In genomic region chr14:100283411-100284118, GRCm38 (mm10) we compare ENCODE assay signal across 8 mouse cellular contexts. TPM values are rescaled to one million over a fixed set of nuclear protein-coding genes. Genes with fewer than 3 reads are reported as not detected.
DNase-seq lines count a peak whose midpoint lies in the region; ATAC-seq lines count a peak whose summit lies in the region.

No protein-coding gene starts in this region.

- no peaks in the 10 kb centered on the region for H3K27me3 ChIP-seq in heart, embryonic 14.5 days (ENCODE audit: control insufficient read depth, insufficient read depth, low read length)
- peaks cover 25% of the 10 kb centered on the region for H3K27me3 ChIP-seq in midbrain, embryonic 10.5 days (ENCODE audit: low read depth, poor library complexity, severe bottlenecking)
- H3K27me3 ChIP-seq in stomach, embryonic 16.5 days (ENCODE audit: control insufficient read depth, insufficient read depth, low read length): no peaks in the 10 kb centered on the region

- H3K36me3 ChIP-seq in heart, embryonic 14.5 days (ENCODE audit: control insufficient read depth, insufficient read depth, low read length): no peaks in the 10 kb centered on the region
- H3K36me3 ChIP-seq in midbrain, embryonic 10.5 days: peaks cover 9% of the 10 kb centered on the region
- H3K36me3 ChIP-seq in stomach, embryonic 16.5 days (ENCODE audit: control insufficient read depth, insufficient read depth, low read length): no peaks in the 10 kb centered on the region

- H3K9ac ChIP-seq in heart, embryonic 14.5 days (ENCODE audit: low read length): peak overlapping the region; percentile 67
- peak overlapping the region; percentile 69 for H3K9ac ChIP-seq in stomach, embryonic 16.5 days (ENCODE audit: low read length)

- DNase-seq in thymus, postnatal 4 days: peak; percentile 6
- no peak for DNase-seq in thymus, postnatal 36 days
- DNase-seq in embryo, embryonic 9.5 days (ENCODE audit: extremely low spot score): peak; percentile 67
- peak; percentile 51 for DNase-seq in kidney, postnatal 10 days
- DNase-seq in midbrain, embryonic 10.5 days (ENCODE audit: low spot score): peak; percentile 66
- DNase-seq in thymus, postnatal 10 days (ENCODE audit: low spot score in 2 of 2): no peak

- 0 out of 2 replicates have a peak, but pooled peaks cover 3% of the 10 kb centered on the region for H3K9me3 ChIP-seq in heart, embryonic 14.5 days (ENCODE audit: control insufficient read depth, low read length)
- peaks cover 7% of the 10 kb centered on the region for H3K9me3 ChIP-seq in midbrain, embryonic 10.5 days (replicated peaks)
- H3K9me3 ChIP-seq in stomach, embryonic 16.5 days (replicated peaks; ENCODE audit: control insufficient read depth, low read length): 0 out of 2 replicates have a peak, but pooled peaks cover 3% of the 10 kb centered on the region

- peak overlapping the region; percentile 66 to 77 for H3K4me3 ChIP-seq in heart, embryonic 14.5 days (ENCODE audit: control insufficient read depth in 1 of 2, insufficient read depth in 1 of 2, low read depth in 1 of 2, low read length in 2 of 2)
- peak overlapping the region; percentile 71 for H3K4me3 ChIP-seq in midbrain, embryonic 10.5 days
- peak overlapping the region; percentile 53 for H3K4me3 ChIP-seq in stomach, embryonic 16.5 days (replicated peaks; ENCODE audit: low read length)

- peak overlapping the region in 1 of 2 experiments; percentile 77; a peak in 1 of 4 replicates for H3K27ac ChIP-seq in heart, embryonic 14.5 days (replicated peaks in 1 of 2; ENCODE audit: control insufficient read depth in 1 of 2, insufficient read depth in 1 of 2, low read depth in 2 of 2, low read length in 2 of 2)
- peak overlapping the region; percentile 96 for H3K27ac ChIP-seq in midbrain, embryonic 10.5 days (replicated peaks)
- peak overlapping the region; percentile 91 for H3K27ac ChIP-seq in stomach, embryonic 16.5 days (ENCODE audit: low read length)

- H3K4me2 ChIP-seq in heart, embryonic 14.5 days (ENCODE audit: low read length): peak overlapping the region; percentile 96
- H3K4me2 ChIP-seq in stomach, embryonic 16.5 days (ENCODE audit: low read depth, low read length): peak overlapping the region; percentile 98

- WGBS in heart, embryonic 14.5 days: 1% methylated on average over 27 of the region's 27 CpGs
- under 1% methylated on average over 27 of the region's 27 CpGs for WGBS in midbrain, embryonic 10.5 days
- WGBS in stomach, embryonic 16.5 days: under 1% methylated on average over 27 of the region's 27 CpGs

- peaks cover 3 to 17% of the 10 kb centered on the region in 2 experiments; a peak in 3 of 4 replicates for H3K4me1 ChIP-seq in heart, embryonic 14.5 days (ENCODE audit: control insufficient read depth in 2 of 2, insufficient read depth in 2 of 2, low read length in 2 of 2)
- peaks cover 42% of the 10 kb centered on the region for H3K4me1 ChIP-seq in midbrain, embryonic 10.5 days
- H3K4me1 ChIP-seq in stomach, embryonic 16.5 days (ENCODE audit: control insufficient read depth, insufficient read depth, low read length): peaks cover 30% of the 10 kb centered on the region

- ATAC-seq in heart, embryonic 14.5 days (ENCODE audit: insufficient number of reproducible peaks, insufficient read depth, low FRiP score, low read depth): no peak
- no peak for ATAC-seq in stomach, embryonic 16.5 days (ENCODE audit: insufficient read depth, low FRiP score)

RNA-seq across cellular contexts. Expression of gene Klf12, which starts 0.9 kb away (rescaled TPM):
- polyA plus RNA-seq in heart, embryonic 14.5 days (2014; fragmentation: Nextera tagmentation; extraction: Ambion mirVana): 4.5 and 5.7 TPM in 2 replicates
- 15.8 and 26.7 TPM in 2 replicates for polyA plus RNA-seq in midbrain, embryonic 10.5 days (2016; fragmentation: Nextera tagmentation; extraction: Ambion mirVana)
- polyA plus RNA-seq in stomach, embryonic 16.5 days (2015; fragmentation: Nextera tagmentation; extraction: Ambion mirVana): 13.2 and 14.4 TPM in 2 replicates

Comparison
In these comparisons a context has a peak if more than half of its experiments do, and no peak if none do; other contexts are left out.
1. DNase-seq: peak in thymus, postnatal 4 days (single experiment), embryo, embryonic 9.5 days (single experiment), kidney, postnatal 10 days (single experiment) and midbrain, embryonic 10.5 days (single experiment); none in thymus, postnatal 36 days (0 of 2) and thymus, postnatal 10 days (0 of 2).
2. Peak in every context shown above with its lines, with median percentiles within 50 percentile points of each other: H3K4me3 ChIP-seq.